Mouse (Mus musculus) left cerebral cortex, adult 6 months (tissue): ENCODE results near the gene Glt1d1. TPM values are rescaled to one million over a fixed set of nuclear protein-coding genes. Genes with fewer than 3 reads are reported as not detected.

Experiments
- long read RNA-seq, 2 experiments: library from polyadenylated mRNA; unstranded; transcript quantifications; one replicate each; pipeline ENCODE4 v2.0.0; 2019 to 2020
- polyA plus RNA-seq: library from polyadenylated mRNA; unstranded; fragments of <200 nt; fragmentation: Nextera tagmentation; gene quantifications from 2 replicates; pipeline ENCODE4 v1.2.3, GENCODE M21; 2021

Glt1d1 gene
- 1.5 and 1.7 TPM in 2 replicates for polyA plus RNA-seq
- long read RNA-seq, experiment 1, partial matches to known transcripts = 0 of 7 reads
- long read RNA-seq, experiment 1, other reads (novel, unspliced or antisense) = 4 of 7 reads
- long read RNA-seq, experiment 2, partial matches to known transcripts = 1 of 3 reads
- long read RNA-seq, experiment 2, other reads (novel, unspliced or antisense) = 1 of 3 reads

GRCm38 (mm10) chr5:127632167-127633145 lies at the start of gene Glt1d1, which contains the start of gene Slc15a4:
TSS of gene Glt1d1 (plus strand) at chr5:127632262.
TSS of gene Slc15a4 (minus strand) at chr5:127632897.

Other genes with a start within 250 kb of the Glt1d1 start
- gene Slc15a4, start 635 bp downstream of the Glt1d1 start, polyA plus RNA-seq = 12.7 and 14.0 TPM in 2 replicates